Mouse (Mus musculus) thymus, adult 2 months (tissue): Measurements from ENCODE around the gene Atp6v1fnb.

Experiments
- CTCF ChIP-seq: fragments of 200-500 bp; IDR thresholded peaks from 2 replicates; pipeline ENCODE4 v1.5.1; 2012; ENCODE audit warnings: mild to moderate bottlenecking, control low read depth, low read length, moderate library complexity, borderline replicate concordance; ENCODE audit not compliant: control insufficient read depth, poor library complexity, insufficient read depth; ENCODE audit errors: extremely low read depth
- POLR2A ChIP-seq: fragments of 200-500 bp; IDR thresholded peaks from 2 replicates; pipeline ENCODE4 v1.6.1; 2012; ENCODE audit warnings: mild to moderate bottlenecking, low read length, control low read depth, moderate library complexity; ENCODE audit not compliant: control insufficient read depth, poor library complexity, insufficient read depth; ENCODE audit errors: extremely low read depth

DNA sequence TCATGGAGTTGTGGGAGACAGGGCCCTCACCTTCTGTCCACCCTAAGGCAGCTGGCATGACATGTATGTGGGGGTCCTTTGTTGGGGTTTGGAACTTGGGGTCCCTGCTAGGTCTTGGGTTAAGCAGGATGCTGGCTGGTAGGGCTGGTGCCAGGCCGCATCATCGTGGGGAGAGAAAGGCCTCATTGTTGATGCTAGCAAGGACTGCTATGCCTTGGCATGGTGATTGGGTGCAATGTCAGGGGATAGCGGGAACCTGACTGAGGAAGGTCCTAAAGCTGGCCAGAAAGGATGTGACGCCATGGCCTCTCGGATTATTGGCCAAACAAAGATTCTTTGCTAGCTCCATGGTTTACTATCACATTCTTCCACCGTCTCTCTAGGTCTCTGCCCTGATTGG lies 31.4 kb upstream of the Atp6v1fnb start:
- no peak for TF ChIP-seq CTCF
- no peak for TF ChIP-seq POLR2A
